Mouse (Mus musculus) megakaryocyte, embryonic 14.5 days (primary cell): ENCODE data around the gene Aunip.

Source experiments
- FLI1 ChIP-seq: IDR thresholded peaks from 2 replicates; pipeline ENCODE4 v1.6.1; 2012; ENCODE audit warnings: low read length, inconsistent platforms, mixed read lengths
- GATA1 ChIP-seq: IDR thresholded peaks from 3 replicates; pipeline ENCODE4 v1.6.1; 2012; ENCODE audit warnings: mixed read lengths, low read length, inconsistent platforms, borderline replicate concordance

GRCm38 (mm10) chr4:134495546-134495923 lies 15.3 kb upstream of the Aunip start:
- TF ChIP-seq FLI1 (no peak), GATA1 (no peak)
